Mouse (Mus musculus): ENCODE measurements around the gene Timp1. TPM values are rescaled to one million over a fixed set of nuclear protein-coding genes. Genes with fewer than 3 reads are reported as not detected.

Timp1 gene
- total RNA-seq (2023; ENCODE audit: inconsistent age): not detected in 4 replicates

GRCm38 (mm10) chrX:20869962-20870513 lies at the start of gene Timp1:
Gene Timp1 (plus strand): TSS chrX:20870166.

GRCm38 (mm10) chrX:20920844-20921364 lies 50.9 kb downstream of the Timp1 start, which contains the start of gene Syn1:
Gene Syn1 (minus strand): TSS chrX:20921004.

Other genes starting within 250 kb of the Timp1 start
- gene Uba1, start 211.8 kb upstream of the Timp1 start, total RNA-seq (2023; ENCODE audit: inconsistent age): 216 to 250 TPM (median 248 TPM) in 4 replicates
- 67.0 to 86.8 TPM (median 76.3 TPM) in 4 replicates for gene Cdk16, start 182.2 kb upstream of the Timp1 start, total RNA-seq (2023; ENCODE audit: inconsistent age)
- 33.2 to 36.7 TPM (median 35.1 TPM) in 4 replicates for gene Usp11, start 166.3 kb upstream of the Timp1 start, total RNA-seq (2023; ENCODE audit: inconsistent age)
- 148 to 185 TPM (median 168 TPM) in 4 replicates for gene Araf, start 72.4 kb upstream of the Timp1 start, total RNA-seq (2023; ENCODE audit: inconsistent age)
- 0.15 to 0.26 TPM (median 0.21 TPM) in 3 of 4 replicates, not detected in the other for gene Syn1, start 50.8 kb downstream of the Timp1 start, total RNA-seq (2023; ENCODE audit: inconsistent age)
- 31.5 to 47.2 TPM (median 36.0 TPM) in 4 replicates for gene Cfp, start 61.4 kb downstream of the Timp1 start, total RNA-seq (2023; ENCODE audit: inconsistent age)
- gene Elk1, start 80.4 kb downstream of the Timp1 start, total RNA-seq (2023; ENCODE audit: inconsistent age): 20.3 to 21.2 TPM (median 21.1 TPM) in 4 replicates
- gene Uxt, start 91.9 kb downstream of the Timp1 start, total RNA-seq (2023; ENCODE audit: inconsistent age): 27.0 to 41.9 TPM (median 35.6 TPM) in 4 replicates
- 16.4 to 19.4 TPM (median 17.3 TPM) in 4 replicates for gene Zfp182, start 192.2 kb downstream of the Timp1 start, total RNA-seq (2023; ENCODE audit: inconsistent age)
- not detected in 4 replicates for gene Spaca5, start 198.2 kb downstream of the Timp1 start, total RNA-seq (2023; ENCODE audit: inconsistent age)
- gene Zfp300, start 219.4 kb downstream of the Timp1 start, total RNA-seq (2023; ENCODE audit: inconsistent age): 0.32 to 0.78 TPM (median 0.48 TPM) in 4 replicates
- not detected in 4 replicates for gene Ssxa1, start 245.7 kb downstream of the Timp1 start, total RNA-seq (2023; ENCODE audit: inconsistent age)

Measured in B cell, adult (primary cell).